Mouse (Mus musculus) MEL (cell line): ENCODE data around the gene Ppip5k1. TPM values are rescaled to one million over a fixed set of nuclear protein-coding genes. Genes with fewer than 3 reads are reported as not detected.

ENCODE experiments used
- DNase-seq: peaks from one replicate; pipeline ENCODE4 v3.0.0; 2011; ENCODE audit warnings: low read depth, low spot score
- H3K27ac ChIP-seq: 2 replicates; pipeline ENCODE4 v1.5.1; 2012; ENCODE audit warnings: low read depth, mild to moderate bottlenecking, control low read depth, low read length, moderate library complexity; ENCODE audit not compliant: control insufficient read depth
- H3K27me3 ChIP-seq, 2 experiments: fragments of 150-350 bp in 1 of 2; sonication (generic) in 1 of 2; 2 replicates each; pipeline ENCODE4 v1.6.1; 2012; ENCODE audit warnings: low read length in 2 of 2, mild to moderate bottlenecking in 2 of 2, improper control_type of control experiment in 1 of 2, moderate library complexity in 1 of 2; ENCODE audit not compliant: insufficient read depth in 2 of 2, control insufficient read depth in 1 of 2
- H3K36me3 ChIP-seq, 2 experiments: 2 replicates each; pipeline ENCODE4 v1.6.1; 2012 to 2014; ENCODE audit warnings: low read length in 2 of 2, improper control_type of control experiment in 1 of 2, inconsistent platforms in 1 of 2, mild to moderate bottlenecking in 1 of 2; ENCODE audit not compliant: insufficient read depth in 2 of 2, control insufficient read depth in 1 of 2
- H3K4me1 ChIP-seq, 2 experiments: fragments of 150-350 bp in 1 of 2; sonication (generic) in 1 of 2; 2 replicates each; pipeline ENCODE4 v1.6.1; 2012; ENCODE audit warnings: low read length in 2 of 2, improper control_type of control experiment in 1 of 2, mild to moderate bottlenecking in 1 of 2; ENCODE audit not compliant: insufficient read depth in 2 of 2, control insufficient read depth in 1 of 2
- H3K4me3 ChIP-seq, 2 experiments: fragments of 150-350 bp in 1 of 2; sonication (generic) in 1 of 2; 2 replicates each; pipeline ENCODE4 v1.5.1; 2012; ENCODE audit warnings: low read depth in 2 of 2, low read length in 2 of 2, mild to moderate bottlenecking in 2 of 2, moderate library complexity in 2 of 2, control low read depth in 1 of 2, improper control_type of control experiment in 1 of 2; ENCODE audit not compliant: control insufficient read depth in 1 of 2, insufficient read depth in 1 of 2
- H3K79me2 ChIP-seq: 2 replicates; pipeline ENCODE4 v1.6.1; 2012; ENCODE audit warnings: mild to moderate bottlenecking, low read length, moderate library complexity; ENCODE audit not compliant: control insufficient read depth, poor library complexity, insufficient read depth
- H3K9ac ChIP-seq: 2 replicates; pipeline ENCODE4 v1.6.1; 2012; ENCODE audit warnings: low read depth, mild to moderate bottlenecking, control low read depth, low read length, moderate library complexity; ENCODE audit not compliant: control insufficient read depth, poor library complexity, severe bottlenecking
- H3K9me3 ChIP-seq: fragments of 150-350 bp; sonication (generic); replicated peaks from 2 replicates; pipeline ENCODE4 v1.6.1; 2012; ENCODE audit warnings: mild to moderate bottlenecking, low read length, improper control_type of control experiment, moderate library complexity; ENCODE audit not compliant: insufficient read depth
- CHD1 ChIP-seq: IDR thresholded peaks from 2 replicates; pipeline ENCODE4 v1.6.1; 2012; ENCODE audit warnings: low read depth, mild to moderate bottlenecking, inconsistent platforms, low read length, improper control_type of control experiment
- CHD2 ChIP-seq: IDR thresholded peaks from 2 replicates; pipeline ENCODE4 v1.6.1; 2011; ENCODE audit warnings: low read length, improper control_type of control experiment
- CTCF ChIP-seq, 3 experiments: IDR thresholded peaks in 2 of 3; conservative IDR thresholded peaks in 1 of 3; 2 replicates each; pipeline ENCODE4 v1.5.1; 2011 to 2012; ENCODE audit warnings: low read length in 3 of 3, low read depth in 2 of 3, mild to moderate bottlenecking in 2 of 3, improper control_type of control experiment in 1 of 3, inconsistent platforms in 1 of 3, mixed read lengths in 1 of 3, moderate library complexity in 1 of 3; ENCODE audit not compliant: control insufficient read depth in 1 of 3, insufficient read depth in 1 of 3, poor library complexity in 1 of 3, severe bottlenecking in 1 of 3
- EP300 ChIP-seq, 2 experiments: IDR thresholded peaks; 2 replicates each; pipeline ENCODE4 v1.6.1; 2011; ENCODE audit warnings: improper control_type of control experiment in 2 of 2, low read length in 2 of 2, low read depth in 1 of 2, mild to moderate bottlenecking in 1 of 2
- ETS1 ChIP-seq: IDR thresholded peaks from 2 replicates; pipeline ENCODE4 v1.6.1; 2012; ENCODE audit warnings: low read depth, mild to moderate bottlenecking, inconsistent platforms, low read length, improper control_type of control experiment, moderate library complexity
- HCFC1 ChIP-seq: IDR thresholded peaks from 2 replicates; pipeline ENCODE4 v1.6.1; 2012; ENCODE audit warnings: low read depth, mild to moderate bottlenecking, inconsistent platforms, low read length, improper control_type of control experiment, moderate library complexity
- JUND ChIP-seq: IDR thresholded peaks from 2 replicates; pipeline ENCODE4 v1.6.1; 2011; ENCODE audit warnings: low read depth, mild to moderate bottlenecking, improper control_type of control experiment, low read length
- KAT2A ChIP-seq: conservative IDR thresholded peaks from 2 replicates; pipeline ENCODE4 v1.6.1; 2012; ENCODE audit warnings: low read depth, low read length, improper control_type of control experiment, inconsistent platforms
- MAX ChIP-seq: IDR thresholded peaks from 2 replicates; pipeline ENCODE4 v1.6.1; 2011; ENCODE audit warnings: low read length, improper control_type of control experiment
- MAZ ChIP-seq: IDR thresholded peaks from 2 replicates; pipeline ENCODE4 v1.6.1; 2012; ENCODE audit warnings: low read depth, mild to moderate bottlenecking, inconsistent platforms, low read length, improper control_type of control experiment
- MXI1 ChIP-seq: IDR thresholded peaks from 2 replicates; pipeline ENCODE4 v1.6.1; 2011; ENCODE audit warnings: mild to moderate bottlenecking, low read depth, low read length, improper control_type of control experiment
- NELFE ChIP-seq: IDR thresholded peaks from 2 replicates; pipeline ENCODE4 v1.6.1; 2011; ENCODE audit warnings: low read depth, low read length, improper control_type of control experiment
- POLR2A ChIP-seq, 2 experiments: IDR thresholded peaks; 2 replicates each; pipeline ENCODE4 v1.6.1; 2011 to 2012; ENCODE audit warnings: low read length in 2 of 2, mild to moderate bottlenecking in 2 of 2, control low read depth in 1 of 2, improper control_type of control experiment in 1 of 2, low read depth in 1 of 2, moderate library complexity in 1 of 2; ENCODE audit not compliant: control insufficient read depth in 1 of 2, insufficient read depth in 1 of 2, poor library complexity in 1 of 2
- POLR2AphosphoS2 ChIP-seq: IDR thresholded peaks from 2 replicates; pipeline ENCODE4 v1.6.1; 2011; ENCODE audit warnings: low read length, improper control_type of control experiment
- RCOR1 ChIP-seq: IDR thresholded peaks from 2 replicates; pipeline ENCODE4 v1.6.1; 2012; ENCODE audit warnings: low read depth, mild to moderate bottlenecking, inconsistent platforms, low read length, improper control_type of control experiment
- TBP ChIP-seq: IDR thresholded peaks from 2 replicates; pipeline ENCODE4 v1.8.0; 2011; ENCODE audit warnings: low read depth, low read length, improper control_type of control experiment
- UBTF ChIP-seq: IDR thresholded peaks from 2 replicates; pipeline ENCODE4 v1.6.1; 2012; ENCODE audit warnings: low read depth, mild to moderate bottlenecking, inconsistent platforms, low read length, improper control_type of control experiment, moderate library complexity, borderline replicate concordance; ENCODE audit not compliant: insufficient read depth
- ZKSCAN1 ChIP-seq: IDR thresholded peaks from 2 replicates; pipeline ENCODE4 v1.6.1; 2012; ENCODE audit warnings: low read depth, mild to moderate bottlenecking, inconsistent platforms, low read length, improper control_type of control experiment, moderate library complexity
- polyA plus RNA-seq, 2 experiments: library from polyadenylated mRNA; stranded (reverse) in 1 of 2; unstranded in 1 of 2; fragments of >175 nt in 1 of 2; fragments of >200 nt in 1 of 2; gene quantifications; 2 replicates each; pipeline versions ENCODE4 v1.2.1 to v1.2.4; 2012; ENCODE audit warnings: low replicate concordance in 2 of 2, low read depth in 1 of 2; ENCODE audit not compliant: insufficient read length in 2 of 2, insufficient read depth in 1 of 2, missing spikeins in 1 of 2
- total RNA-seq: library from RNA; depleted of rRNA; stranded (reverse); fragments of 300-350 nt; gene quantifications from 2 replicates; pipeline ENCODE4 v1.2.3, GENCODE M21; 2012

Ppip5k1 gene
- total and polyA plus RNA-seq, 3 experiments = 10.4 to 14.8 TPM; not detected in 1

DNA sequence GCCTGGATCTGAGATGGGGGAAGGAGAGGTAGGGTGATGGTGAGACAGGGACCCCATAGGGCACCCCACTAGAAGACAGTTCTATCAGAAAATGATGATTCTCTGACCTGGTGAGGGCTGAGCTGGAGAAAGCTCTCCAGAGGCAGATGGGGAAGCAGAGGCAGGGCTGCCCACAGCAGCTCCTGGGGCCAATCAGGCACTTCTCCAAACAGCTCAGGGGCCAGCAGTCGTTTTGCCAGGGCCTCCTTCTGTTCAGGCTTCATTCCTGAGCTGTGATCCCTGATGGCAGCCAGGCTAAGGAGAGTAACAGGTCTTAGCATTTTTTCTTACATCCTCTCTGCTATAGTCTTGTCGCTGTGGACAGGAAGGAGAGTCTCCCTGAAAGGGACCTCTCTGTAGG, 19.6 kb upstream of the Ppip5k1 start:
- Histone ChIP-seq H3K36me3 (no peaks in the 10 kb centered on the region), H3K27me3 (peaks cover 2 to 4% of the 10 kb centered on the region in 2 experiments)

DNA sequence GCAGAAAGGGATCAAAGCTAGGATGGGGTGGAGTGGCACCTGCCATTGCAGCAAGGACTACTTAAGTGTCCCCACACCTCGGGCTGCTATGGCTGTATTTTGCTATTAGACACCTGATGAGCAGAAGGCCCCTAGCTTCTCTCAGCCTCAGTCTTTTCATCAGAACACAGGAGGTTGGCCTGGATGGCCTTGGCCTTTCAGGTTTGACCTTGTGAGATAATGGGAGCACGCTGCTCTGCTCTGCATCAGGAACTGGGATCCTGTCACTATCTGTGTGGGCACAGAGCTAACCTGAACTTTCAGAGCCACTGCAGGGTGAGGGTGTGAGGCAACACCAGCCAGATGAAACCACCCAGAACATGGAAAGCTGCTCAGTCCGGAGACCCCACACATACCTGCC, 17.1 kb upstream of the Ppip5k1 start:
- no peaks in the 10 kb centered on the region for H3K36me3 ChIP-seq
- H3K9me3 ChIP-seq = no peaks in the 10 kb centered on the region
- no peak for DNase-seq
- peaks cover 2 to 6% of the 10 kb centered on the region in 2 experiments for H3K27me3 ChIP-seq
- no peak overlapping the region for H3K9ac ChIP-seq
- no peak overlapping the region for H3K4me3 ChIP-seq
- H3K79me2 ChIP-seq = no peaks in the 10 kb centered on the region
- no peak overlapping the region for H3K27ac ChIP-seq
- no peaks in the 10 kb centered on the region for H3K4me1 ChIP-seq
- TF ChIP-seq RCOR1 (no peak), HCFC1 (no peak), CTCF (IDR thresholded peaks at IDR 0.05 in 2 of 3, conservative IDR thresholded peaks at IDR 0.05 in 1 of 3; ENCODE audit: control insufficient read depth in 1 of 3, insufficient read depth in 1 of 3, low read depth in 2 of 3, low read length in 3 of 3, poor library complexity in 1 of 3, severe bottlenecking in 1 of 3) (no peak), TBP (no peak), EP300 (IDR thresholded peaks at IDR 0.05; ENCODE audit: low read depth in 1 of 2, low read length in 2 of 2) (no peak), UBTF (no peak), JUND (no peak), MAX (no peak)

More for the DNA sequence above, 19.6 kb upstream of the Ppip5k1 start:
- H3K4me1 ChIP-seq = no peaks in the 10 kb centered on the region
- no peak overlapping the region for H3K27ac ChIP-seq
- DNase-seq = no peak
- no peaks in the 10 kb centered on the region for H3K9me3 ChIP-seq
- no peaks in the 10 kb centered on the region for H3K79me2 ChIP-seq
- no peak overlapping the region for H3K4me3 ChIP-seq
- TF ChIP-seq CHD1 (no peak), NELFE (no peak), HCFC1 (no peak), ZKSCAN1 (no peak), CTCF (IDR thresholded peaks at IDR 0.05 in 2 of 3, conservative IDR thresholded peaks at IDR 0.05 in 1 of 3; ENCODE audit: control insufficient read depth in 1 of 3, insufficient read depth in 1 of 3, low read depth in 2 of 3, low read length in 3 of 3, poor library complexity in 1 of 3, severe bottlenecking in 1 of 3) (no peak), MAZ (no peak), RCOR1 (no peak), MAX (no peak), KAT2A (no peak), CHD2 (no peak), ETS1 (no peak), MXI1 (no peak), POLR2A (IDR thresholded peaks at IDR 0.05; ENCODE audit: control insufficient read depth in 1 of 2, insufficient read depth in 1 of 2, low read depth in 1 of 2, low read length in 2 of 2, poor library complexity in 1 of 2) (no peak), POLR2AphosphoS2 (no peak)
- H3K9ac ChIP-seq = no peak overlapping the region
